Mouse (Mus musculus): ENCODE results near the gene 1700123O20Rik.

The 1700123O20Rik gene

DNA sequence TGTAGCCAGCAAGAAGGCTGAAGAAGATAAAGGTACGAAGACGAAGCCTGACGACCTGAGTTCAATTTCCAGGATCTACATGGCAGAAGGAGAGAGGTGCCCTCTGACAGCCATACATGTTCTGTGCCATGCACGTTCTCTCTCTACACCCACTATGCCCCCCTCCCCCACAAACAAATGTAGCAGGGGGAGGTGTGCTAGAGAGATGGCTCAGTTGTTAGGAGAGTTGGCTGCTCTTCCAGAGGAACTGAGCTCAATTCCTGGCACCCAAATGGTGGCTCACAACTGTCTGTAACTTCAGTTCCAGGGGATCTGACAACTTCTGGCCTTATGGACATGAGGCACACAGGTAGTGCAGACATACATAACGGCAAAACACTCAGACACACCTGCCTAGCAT lies 9.7 kb upstream of the 1700123O20Rik start:
- in situ Hi-C loops (cut with MboI): no loop called here

DNA sequence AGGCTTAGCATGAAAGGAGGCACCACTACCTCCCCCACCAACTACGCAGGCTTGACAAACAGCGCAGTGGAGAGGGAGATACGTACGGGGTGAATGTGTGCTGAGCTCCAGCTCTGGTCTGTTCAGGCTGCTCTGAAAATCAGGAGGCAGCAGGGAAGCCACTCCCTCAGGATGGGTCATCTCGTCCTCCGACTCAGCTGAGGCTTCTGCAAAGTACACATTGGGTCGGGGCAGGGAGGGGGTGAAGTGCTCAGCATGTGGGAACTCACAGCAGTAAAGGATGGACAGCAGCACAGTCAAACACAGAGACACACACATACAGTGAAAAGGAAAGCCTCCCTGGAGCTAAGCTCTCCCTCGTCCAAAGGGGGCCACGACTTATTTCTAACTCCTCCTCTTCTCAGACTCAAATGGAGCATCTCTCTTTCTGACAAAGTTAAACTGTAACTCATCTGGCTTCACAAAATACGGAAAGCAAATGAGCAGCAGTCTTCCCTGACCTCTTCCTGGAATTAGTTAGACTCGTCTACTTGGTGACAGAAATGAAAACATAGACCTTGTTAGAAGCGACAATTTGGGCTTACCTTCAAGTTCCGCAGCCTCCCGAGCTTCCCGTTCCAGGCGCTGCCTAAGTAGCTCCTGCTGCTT lies 7.2 kb upstream of the 1700123O20Rik start:
- in situ Hi-C loops (cut with MboI): no loop called here

- in situ Hi-C loops (cut with MboI): no loop called here
These were observed 3.6 kb upstream of the 1700123O20Rik start for GRCm38 (mm10) chr14:54682396-54682795.

GRCm38 (mm10) chr14:54685471-54685870 lies 545 bp upstream of the 1700123O20Rik start:
- in situ Hi-C loops (cut with MboI): no loop called here

- in situ Hi-C loops (cut with MboI): no loop called here
These were observed 617 bp downstream of the 1700123O20Rik start, which contains the start of gene Acin1 for GRCm38 (mm10) chr14:54686522-54687143. Acin1 (minus strand) TSS chr14:54686931.

DNA sequence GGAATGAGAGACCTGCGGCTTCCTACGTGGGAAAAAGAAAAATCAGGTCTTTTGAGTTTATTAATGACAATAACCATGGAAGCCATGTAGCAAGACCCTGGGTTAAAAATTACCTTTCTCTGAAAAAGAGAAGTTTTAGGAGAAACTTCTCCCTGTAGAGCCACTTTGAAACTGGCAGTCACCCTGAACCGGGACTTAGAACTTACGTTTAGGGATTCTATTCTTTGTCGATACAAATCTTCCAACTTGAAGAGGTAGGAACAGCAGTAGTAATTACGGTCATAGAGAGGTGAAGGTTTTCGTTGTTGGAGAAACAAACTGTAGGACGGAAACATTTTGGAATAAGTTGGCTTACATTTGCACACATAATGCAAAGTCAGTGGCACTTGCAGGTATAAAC lies 1.2 kb downstream of the 1700123O20Rik start:
- in situ Hi-C loops (cut with MboI): no loop called here

- in situ Hi-C loops (cut with MboI): no loop called here
These were observed 9.0 kb downstream of the 1700123O20Rik start for GRCm38 (mm10) chr14:54695042-54695441.

GRCm38 (mm10) chr14:54696752-54697151 lies 10.7 kb downstream of the 1700123O20Rik start:
- in situ Hi-C loops (cut with MboI): no loop called here

- in situ Hi-C loops (cut with MboI): no loop called here
These were observed 12.7 kb downstream of the 1700123O20Rik start, which contains the start of gene Gm29776 for GRCm38 (mm10) chr14:54698733-54699132. Gm29776 (minus strand) TSS chr14:54698833.

DNA sequence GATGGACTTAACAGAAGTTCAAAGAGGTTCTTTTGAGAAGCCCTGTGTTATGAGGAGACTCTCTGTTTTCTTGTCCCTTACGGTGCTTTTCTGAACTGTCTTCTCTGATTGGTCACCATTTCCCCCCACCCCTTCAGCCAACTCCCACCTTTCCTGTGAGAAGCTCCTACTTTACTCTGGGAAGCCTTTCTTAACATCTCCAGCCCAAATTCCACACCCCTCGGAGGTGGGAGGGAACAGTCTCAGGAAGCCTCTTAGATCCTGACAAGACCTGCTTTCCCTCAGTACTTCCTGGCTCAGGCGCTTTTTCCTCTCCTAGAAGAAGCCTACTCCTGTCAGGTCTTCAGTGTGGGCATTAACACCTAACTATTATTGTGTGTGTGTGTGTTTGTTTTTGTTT lies 13.6 kb downstream of the 1700123O20Rik start:
- in situ Hi-C loops (cut with MboI): no loop called here

DNA sequence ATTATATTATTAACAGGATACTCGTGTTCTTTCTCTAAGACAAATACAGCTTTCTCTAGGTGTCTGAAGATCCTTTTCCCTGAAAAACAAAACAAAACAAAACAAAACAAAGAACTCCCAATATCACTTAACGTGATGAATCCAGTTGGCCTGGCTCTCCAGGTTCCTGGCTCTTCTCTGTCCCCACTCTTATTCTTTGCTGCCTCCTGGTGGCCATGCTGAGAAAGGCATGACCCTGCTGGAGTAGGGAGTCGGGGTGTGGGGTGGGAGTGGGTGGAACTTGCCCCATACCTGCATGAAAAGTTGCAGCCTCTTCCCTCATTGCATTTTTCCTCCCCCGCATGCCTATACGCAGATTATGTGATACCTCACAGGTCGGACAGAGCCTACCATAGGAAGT lies 15.3 kb downstream of the 1700123O20Rik start:
- in situ Hi-C loops (cut with MboI): no loop called here

- in situ Hi-C loops (cut with MboI): no loop called here
These were observed 17.2 kb downstream of the 1700123O20Rik start for GRCm38 (mm10) chr14:54703207-54703606.

DNA sequence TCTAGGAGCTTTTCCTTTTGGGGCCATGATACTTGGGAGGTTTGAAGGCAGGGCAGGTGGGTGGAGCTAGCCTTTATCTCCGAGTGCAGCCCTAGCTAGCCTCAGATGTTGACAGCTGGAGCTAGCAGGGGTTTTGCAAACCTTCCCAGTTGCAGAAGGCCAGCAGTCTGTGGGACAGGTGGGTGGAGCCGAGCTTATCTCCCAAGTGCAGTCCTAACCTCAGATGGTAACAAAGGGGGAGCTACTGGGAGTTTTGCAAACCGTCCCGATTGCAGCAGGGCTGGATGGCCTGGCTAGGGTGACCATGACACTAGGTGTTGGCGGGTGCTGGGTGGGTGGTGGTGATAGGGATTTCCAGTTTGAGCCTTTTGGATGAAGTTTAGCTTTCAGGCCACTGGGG lies 19.8 kb downstream of the 1700123O20Rik start:
- in situ Hi-C loops (cut with MboI): no loop called here

DNA sequence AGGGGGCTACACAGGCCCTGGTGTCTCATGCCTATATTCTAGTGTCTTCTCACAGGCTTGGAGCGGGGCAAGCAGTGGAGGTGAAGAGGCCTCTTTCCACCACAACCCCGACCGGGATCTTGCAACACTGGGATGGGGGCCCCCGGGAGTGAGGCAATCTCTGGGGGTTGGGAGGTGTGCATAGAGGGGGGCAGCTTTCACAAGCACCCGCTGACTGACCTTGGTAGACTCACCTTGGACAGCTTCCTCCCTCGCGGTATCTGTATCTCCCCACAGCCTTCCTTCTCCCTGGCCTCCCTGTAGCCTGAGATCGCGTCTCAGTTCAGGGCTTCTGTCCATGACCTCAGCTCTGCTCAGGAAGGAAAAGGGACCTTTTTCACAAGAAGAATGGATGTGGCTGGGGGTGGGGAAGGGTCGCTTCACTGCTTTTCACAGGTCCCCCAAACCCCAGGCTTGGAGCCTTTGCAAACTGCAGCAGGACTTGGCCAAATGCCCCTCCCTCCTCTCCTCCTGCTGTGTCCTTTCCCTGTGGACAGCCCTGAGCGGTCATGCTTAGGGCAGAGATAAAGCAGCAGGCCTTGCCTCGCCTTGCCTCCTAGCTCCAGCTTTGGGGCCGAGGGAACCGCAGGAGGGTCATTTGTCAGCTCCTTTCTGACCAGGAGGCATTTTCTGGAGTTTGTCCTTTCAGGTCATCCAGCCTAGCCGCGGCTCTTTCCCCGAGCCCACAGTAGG lies 20.7 kb downstream of the 1700123O20Rik start:
- in situ Hi-C loops (cut with MboI): no loop called here

DNA sequence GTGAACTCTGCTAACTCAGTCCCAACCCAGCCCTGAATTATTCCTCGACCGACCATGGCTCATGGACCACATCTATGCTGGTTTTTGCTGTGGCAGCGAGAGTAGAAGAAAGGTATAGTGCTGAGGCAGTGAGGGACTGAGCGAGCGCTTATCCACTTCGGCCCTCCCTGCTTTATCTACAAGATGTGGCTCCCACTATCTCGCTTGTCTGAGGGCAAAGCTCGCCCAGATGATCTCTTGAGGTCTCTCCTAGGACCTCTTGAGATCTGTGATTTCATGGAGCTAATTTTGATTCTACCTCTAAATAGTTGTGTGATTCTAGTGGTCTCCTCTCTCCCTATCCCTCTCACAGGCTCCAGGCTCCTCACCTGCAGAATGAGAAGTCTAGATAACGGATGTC lies 23.0 kb downstream of the 1700123O20Rik start:
- in situ Hi-C loops (cut with MboI): no loop called here

DNA sequence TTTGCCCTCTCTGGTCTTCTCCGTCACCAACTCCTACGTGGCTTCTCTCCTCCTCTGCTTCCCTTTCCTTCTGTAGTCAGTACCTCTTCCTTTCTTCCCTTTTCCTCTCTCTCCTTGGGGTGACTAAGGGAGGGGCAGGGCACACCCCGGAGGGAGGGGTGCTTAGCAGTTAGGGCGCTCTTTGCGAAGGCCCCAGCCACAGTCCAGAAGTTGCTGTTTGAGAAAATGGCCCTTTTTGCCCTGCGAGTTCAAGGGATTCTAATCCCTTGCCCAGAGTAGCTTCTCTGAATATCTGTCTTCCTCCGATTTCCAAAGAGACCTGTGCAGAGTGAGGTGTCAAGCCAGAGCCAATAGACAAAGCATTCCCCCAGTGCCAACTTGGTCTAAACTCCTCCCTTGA lies 26.1 kb downstream of the 1700123O20Rik start, which contains the start of gene Cebpe:
Gene Cebpe, minus strand, starts transcription at position 101 of the 400 bp plus-strand sequence.
- in situ Hi-C loops (cut with MboI): no loop called here

DNA sequence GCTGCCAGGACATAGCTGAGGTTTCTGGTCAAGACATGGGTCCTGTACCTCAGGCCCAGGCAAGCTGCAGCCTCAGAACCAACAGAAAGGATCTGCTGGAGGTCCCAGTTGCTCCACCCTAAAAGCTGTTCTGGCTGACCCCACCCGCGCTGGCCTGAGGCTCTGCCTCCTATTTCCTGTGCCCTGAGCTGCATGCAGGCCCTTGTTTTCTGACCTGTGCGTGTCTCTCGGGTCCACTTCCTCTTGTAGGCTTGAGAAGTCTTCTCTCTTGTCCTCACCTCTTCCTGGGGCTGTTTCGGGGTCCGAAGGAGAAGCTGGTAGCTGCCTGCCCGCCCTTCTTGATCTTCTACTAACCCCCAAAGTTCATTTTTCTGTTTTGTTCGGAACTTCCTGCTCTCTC lies 26.8 kb downstream of the 1700123O20Rik start:
- in situ Hi-C loops (cut with MboI): no loop called here

- in situ Hi-C loops (cut with MboI): no loop called here
These were observed 28.1 kb downstream of the 1700123O20Rik start for GRCm38 (mm10) chr14:54714121-54714520.

- in situ Hi-C loops (cut with MboI): no loop called here
These were observed 28.6 kb downstream of the 1700123O20Rik start for GRCm38 (mm10) chr14:54714617-54715081.

DNA sequence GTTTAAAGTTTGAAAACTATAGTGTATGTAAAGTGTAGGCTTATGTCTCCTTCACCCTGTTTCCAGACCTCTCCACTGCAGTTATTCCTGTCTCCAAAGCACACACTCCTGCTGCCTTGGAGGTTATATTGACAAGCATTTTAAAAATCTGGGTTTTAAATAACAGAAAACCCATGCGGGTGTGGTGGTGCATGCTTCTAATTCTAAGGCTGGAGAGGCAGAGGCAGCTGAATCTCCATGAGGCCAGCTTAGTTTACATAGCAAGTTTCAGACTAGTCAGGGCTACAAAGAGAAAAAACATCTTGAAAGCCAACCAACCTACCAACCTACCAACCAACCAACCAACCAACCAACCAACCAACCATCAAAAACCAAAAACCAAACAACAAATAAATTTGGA lies 29.4 kb downstream of the 1700123O20Rik start:
- in situ Hi-C loops (cut with MboI): no loop called here

- in situ Hi-C loops (cut with MboI): no loop called here
These were observed 34.0 kb downstream of the 1700123O20Rik start for GRCm38 (mm10) chr14:54720041-54720440.

GRCm38 (mm10) chr14:54720654-54721350 lies 34.8 kb downstream of the 1700123O20Rik start:
- in situ Hi-C loops (cut with MboI): no loop called here
